Mouse (Mus musculus) MEL (cell line): ENCODE results near the gene Prmt2. TPM values are rescaled to one million over a fixed set of nuclear protein-coding genes. Genes with fewer than 3 reads are reported as not detected.

Experiments used
- DNase-seq: peaks from one replicate; pipeline ENCODE4 v3.0.0; 2011; ENCODE audit warnings: low read depth, low spot score
- H3K27ac ChIP-seq: 2 replicates; pipeline ENCODE4 v1.5.1; 2012; ENCODE audit warnings: low read depth, mild to moderate bottlenecking, control low read depth, low read length, moderate library complexity; ENCODE audit not compliant: control insufficient read depth
- H3K27me3 ChIP-seq, 2 experiments: fragments of 150-350 bp in 1 of 2; sonication (generic) in 1 of 2; 2 replicates each; pipeline ENCODE4 v1.6.1; 2012; ENCODE audit warnings: low read length in 2 of 2, mild to moderate bottlenecking in 2 of 2, improper control_type of control experiment in 1 of 2, moderate library complexity in 1 of 2; ENCODE audit not compliant: insufficient read depth in 2 of 2, control insufficient read depth in 1 of 2
- H3K36me3 ChIP-seq, 2 experiments: 2 replicates each; pipeline ENCODE4 v1.6.1; 2012 to 2014; ENCODE audit warnings: low read length in 2 of 2, improper control_type of control experiment in 1 of 2, inconsistent platforms in 1 of 2, mild to moderate bottlenecking in 1 of 2; ENCODE audit not compliant: insufficient read depth in 2 of 2, control insufficient read depth in 1 of 2
- H3K4me1 ChIP-seq, 2 experiments: fragments of 150-350 bp in 1 of 2; sonication (generic) in 1 of 2; 2 replicates each; pipeline ENCODE4 v1.6.1; 2012; ENCODE audit warnings: low read length in 2 of 2, improper control_type of control experiment in 1 of 2, mild to moderate bottlenecking in 1 of 2; ENCODE audit not compliant: insufficient read depth in 2 of 2, control insufficient read depth in 1 of 2
- H3K4me3 ChIP-seq, 2 experiments: fragments of 150-350 bp in 1 of 2; sonication (generic) in 1 of 2; 2 replicates each; pipeline ENCODE4 v1.5.1; 2012; ENCODE audit warnings: low read depth in 2 of 2, low read length in 2 of 2, mild to moderate bottlenecking in 2 of 2, moderate library complexity in 2 of 2, control low read depth in 1 of 2, improper control_type of control experiment in 1 of 2; ENCODE audit not compliant: control insufficient read depth in 1 of 2, insufficient read depth in 1 of 2
- H3K79me2 ChIP-seq: 2 replicates; pipeline ENCODE4 v1.6.1; 2012; ENCODE audit warnings: mild to moderate bottlenecking, low read length, moderate library complexity; ENCODE audit not compliant: control insufficient read depth, poor library complexity, insufficient read depth
- H3K9ac ChIP-seq: 2 replicates; pipeline ENCODE4 v1.6.1; 2012; ENCODE audit warnings: low read depth, mild to moderate bottlenecking, control low read depth, low read length, moderate library complexity; ENCODE audit not compliant: control insufficient read depth, poor library complexity, severe bottlenecking
- H3K9me3 ChIP-seq: fragments of 150-350 bp; sonication (generic); replicated peaks from 2 replicates; pipeline ENCODE4 v1.6.1; 2012; ENCODE audit warnings: mild to moderate bottlenecking, low read length, improper control_type of control experiment, moderate library complexity; ENCODE audit not compliant: insufficient read depth
- CHD1 ChIP-seq: IDR thresholded peaks from 2 replicates; pipeline ENCODE4 v1.6.1; 2012; ENCODE audit warnings: low read depth, mild to moderate bottlenecking, inconsistent platforms, low read length, improper control_type of control experiment
- CHD2 ChIP-seq: IDR thresholded peaks from 2 replicates; pipeline ENCODE4 v1.6.1; 2011; ENCODE audit warnings: low read length, improper control_type of control experiment
- CTCF ChIP-seq, 3 experiments: IDR thresholded peaks in 2 of 3; conservative IDR thresholded peaks in 1 of 3; 2 replicates each; pipeline ENCODE4 v1.5.1; 2011 to 2012; ENCODE audit warnings: low read length in 3 of 3, low read depth in 2 of 3, mild to moderate bottlenecking in 2 of 3, improper control_type of control experiment in 1 of 3, inconsistent platforms in 1 of 3, mixed read lengths in 1 of 3, moderate library complexity in 1 of 3; ENCODE audit not compliant: control insufficient read depth in 1 of 3, insufficient read depth in 1 of 3, poor library complexity in 1 of 3, severe bottlenecking in 1 of 3
- E2F4 ChIP-seq: IDR thresholded peaks from 2 replicates; pipeline ENCODE4 v1.6.1; 2011; ENCODE audit warnings: low read depth, low read length, improper control_type of control experiment, borderline replicate concordance
- ELF1 ChIP-seq: IDR thresholded peaks from 2 replicates; pipeline ENCODE4 v1.6.1; 2014; ENCODE audit warnings: low read depth, mild to moderate bottlenecking, inconsistent platforms, low read length, improper control_type of control experiment, moderate library complexity
- KAT2A ChIP-seq: conservative IDR thresholded peaks from 2 replicates; pipeline ENCODE4 v1.6.1; 2012; ENCODE audit warnings: low read depth, low read length, improper control_type of control experiment, inconsistent platforms
- MAFK ChIP-seq: IDR thresholded peaks from 2 replicates; pipeline ENCODE4 v1.6.1; 2011; ENCODE audit warnings: low read depth, mild to moderate bottlenecking, low read length, improper control_type of control experiment, borderline replicate concordance
- MEF2A ChIP-seq: IDR thresholded peaks from 2 replicates; pipeline ENCODE4 v1.6.1; 2014; ENCODE audit warnings: low read depth, mild to moderate bottlenecking, inconsistent platforms, low read length, improper control_type of control experiment; ENCODE audit not compliant: poor library complexity, insufficient replicate concordance, severe bottlenecking; ENCODE audit errors: extremely low read depth
- MYB ChIP-seq: IDR thresholded peaks from 2 replicates; pipeline ENCODE4 v1.6.1; 2011; ENCODE audit warnings: mild to moderate bottlenecking, low read depth, low read length, improper control_type of control experiment
- MYC ChIP-seq: IDR thresholded peaks from 2 replicates; pipeline ENCODE4 v1.6.1; 2011; ENCODE audit warnings: low read depth, mild to moderate bottlenecking, low read length, improper control_type of control experiment, moderate library complexity
- NRF1 ChIP-seq: IDR thresholded peaks from 2 replicates; pipeline ENCODE4 v1.6.1; 2014; ENCODE audit warnings: low read depth, mild to moderate bottlenecking, inconsistent platforms, low read length, improper control_type of control experiment, moderate library complexity; ENCODE audit not compliant: poor library complexity, insufficient read depth, severe bottlenecking
- POLR2A ChIP-seq, 2 experiments: IDR thresholded peaks; 2 replicates each; pipeline ENCODE4 v1.6.1; 2011 to 2012; ENCODE audit warnings: low read length in 2 of 2, mild to moderate bottlenecking in 2 of 2, control low read depth in 1 of 2, improper control_type of control experiment in 1 of 2, low read depth in 1 of 2, moderate library complexity in 1 of 2; ENCODE audit not compliant: control insufficient read depth in 1 of 2, insufficient read depth in 1 of 2, poor library complexity in 1 of 2
- POLR2AphosphoS5 ChIP-seq: IDR thresholded peaks from 2 replicates; pipeline ENCODE4 v1.6.1; 2012; ENCODE audit warnings: low read depth, borderline replicate concordance, mild to moderate bottlenecking, inconsistent platforms, low read length, moderate library complexity, mixed read lengths
- RCOR1 ChIP-seq: IDR thresholded peaks from 2 replicates; pipeline ENCODE4 v1.6.1; 2012; ENCODE audit warnings: low read depth, mild to moderate bottlenecking, inconsistent platforms, low read length, improper control_type of control experiment
- SIN3A ChIP-seq: IDR thresholded peaks from 2 replicates; pipeline ENCODE4 v1.6.1; 2012; ENCODE audit warnings: low read length, improper control_type of control experiment, inconsistent platforms
- SMC3 ChIP-seq: IDR thresholded peaks from 2 replicates; pipeline ENCODE4 v1.6.1; 2011; ENCODE audit warnings: low read depth, low read length, improper control_type of control experiment
- TCF12 ChIP-seq: IDR thresholded peaks from 2 replicates; pipeline ENCODE4 v1.6.1; 2014; ENCODE audit warnings: low read depth, mild to moderate bottlenecking, inconsistent platforms, low read length, improper control_type of control experiment, moderate library complexity
- UBTF ChIP-seq: IDR thresholded peaks from 2 replicates; pipeline ENCODE4 v1.6.1; 2012; ENCODE audit warnings: low read depth, mild to moderate bottlenecking, inconsistent platforms, low read length, improper control_type of control experiment, moderate library complexity, borderline replicate concordance; ENCODE audit not compliant: insufficient read depth
- ZKSCAN1 ChIP-seq: IDR thresholded peaks from 2 replicates; pipeline ENCODE4 v1.6.1; 2012; ENCODE audit warnings: low read depth, mild to moderate bottlenecking, inconsistent platforms, low read length, improper control_type of control experiment, moderate library complexity
- ZMIZ1 ChIP-seq: IDR thresholded peaks from 2 replicates; pipeline ENCODE4 v1.6.1; 2012; ENCODE audit warnings: low read depth, mild to moderate bottlenecking, inconsistent platforms, low read length, improper control_type of control experiment, moderate library complexity
- ZNF384 ChIP-seq: IDR thresholded peaks from 2 replicates; pipeline ENCODE4 v1.6.1; 2012; ENCODE audit warnings: low read depth, mild to moderate bottlenecking, inconsistent platforms, low read length, improper control_type of control experiment
- polyA plus RNA-seq, 2 experiments: library from polyadenylated mRNA; stranded (reverse) in 1 of 2; unstranded in 1 of 2; fragments of >175 nt in 1 of 2; fragments of >200 nt in 1 of 2; gene quantifications; 2 replicates each; pipeline versions ENCODE4 v1.2.1 to v1.2.4; 2012; ENCODE audit warnings: low replicate concordance in 2 of 2, low read depth in 1 of 2; ENCODE audit not compliant: insufficient read length in 2 of 2, insufficient read depth in 1 of 2, missing spikeins in 1 of 2
- total RNA-seq: library from RNA; depleted of rRNA; stranded (reverse); fragments of 300-350 nt; gene quantifications from 2 replicates; pipeline ENCODE4 v1.2.3, GENCODE M21; 2012

Prmt2 gene
- total and polyA plus RNA-seq, 3 experiments, result 6.7 to 12.6 TPM; not detected in 1

DNA sequence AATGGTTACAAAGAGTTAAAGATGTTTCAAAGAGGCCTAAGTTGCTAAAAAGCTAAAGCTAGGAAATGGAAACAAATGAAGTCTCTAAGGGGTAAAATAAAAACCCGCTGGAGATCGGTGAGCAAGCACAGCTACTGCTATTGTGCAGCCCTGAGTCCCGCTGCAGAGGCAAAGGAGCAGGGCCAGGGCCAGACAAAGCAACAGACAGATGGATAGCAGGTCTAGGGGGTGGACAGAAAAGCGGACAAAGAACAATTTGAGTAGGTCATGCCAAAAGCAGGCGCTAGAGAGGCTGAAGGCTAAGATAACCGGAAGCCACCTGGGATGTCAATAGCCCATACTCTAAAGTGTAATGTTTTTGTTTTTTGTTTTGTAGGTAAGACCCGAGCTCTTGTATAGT is 13.2 kb upstream of the Prmt2 start:
- H3K27me3 ChIP-seq, result peaks cover 0 to 1% of the 10 kb centered on the region in 2 experiments; a peak in 2 of 4 replicates
- no peaks in the 10 kb centered on the region for H3K36me3 ChIP-seq
- H3K9me3 ChIP-seq, result no peaks in the 10 kb centered on the region
- H3K79me2 ChIP-seq, result no peaks in the 10 kb centered on the region
- no peaks in the 10 kb centered on the region for H3K4me1 ChIP-seq
- TF ChIP-seq ZNF384 (no peak), UBTF (no peak), ELF1 (no peak)
- H3K4me3 ChIP-seq, result no peak overlapping the region
- H3K27ac ChIP-seq, result no peak overlapping the region
- no peak for DNase-seq
- no peak overlapping the region for H3K9ac ChIP-seq

DNA sequence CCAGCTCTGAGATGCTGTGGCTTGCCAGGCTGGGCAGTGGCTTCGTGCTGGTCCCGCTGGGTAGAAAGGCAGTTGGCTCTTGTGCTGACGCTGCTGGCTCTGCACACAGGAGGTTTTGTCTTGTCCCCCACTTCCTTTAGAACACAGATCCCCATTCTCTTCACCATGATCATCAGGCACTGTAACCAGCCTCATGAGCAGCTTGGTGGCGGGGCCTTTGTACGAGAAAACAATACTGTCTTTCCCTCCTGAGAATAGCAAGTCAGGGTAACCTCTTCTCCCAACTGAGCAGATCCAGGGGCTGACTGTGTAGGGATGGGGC is 10.9 kb upstream of the Prmt2 start:
- Histone ChIP-seq H3K36me3 (no peaks in the 10 kb centered on the region), H3K27ac (no peak overlapping the region), H3K9me3 (no peaks in the 10 kb centered on the region), H3K79me2 (no peaks in the 10 kb centered on the region), H3K4me3 (no peak overlapping the region), H3K27me3 (peaks cover 0 to 2% of the 10 kb centered on the region in 2 experiments; a peak in 2 of 4 replicates), H3K4me1 (no peaks in the 10 kb centered on the region), H3K9ac (no peak overlapping the region)
- no peak for DNase-seq
- no peak for TF ChIP-seq SMC3
- TF ChIP-seq KAT2A, result no peak
- no peak for TF ChIP-seq ZKSCAN1
- no peak for TF ChIP-seq POLR2A (IDR thresholded peaks at IDR 0.05; ENCODE audit: control insufficient read depth in 1 of 2, insufficient read depth in 1 of 2, low read depth in 1 of 2, low read length in 2 of 2, poor library complexity in 1 of 2)
- no peak for TF ChIP-seq CHD1

DNA sequence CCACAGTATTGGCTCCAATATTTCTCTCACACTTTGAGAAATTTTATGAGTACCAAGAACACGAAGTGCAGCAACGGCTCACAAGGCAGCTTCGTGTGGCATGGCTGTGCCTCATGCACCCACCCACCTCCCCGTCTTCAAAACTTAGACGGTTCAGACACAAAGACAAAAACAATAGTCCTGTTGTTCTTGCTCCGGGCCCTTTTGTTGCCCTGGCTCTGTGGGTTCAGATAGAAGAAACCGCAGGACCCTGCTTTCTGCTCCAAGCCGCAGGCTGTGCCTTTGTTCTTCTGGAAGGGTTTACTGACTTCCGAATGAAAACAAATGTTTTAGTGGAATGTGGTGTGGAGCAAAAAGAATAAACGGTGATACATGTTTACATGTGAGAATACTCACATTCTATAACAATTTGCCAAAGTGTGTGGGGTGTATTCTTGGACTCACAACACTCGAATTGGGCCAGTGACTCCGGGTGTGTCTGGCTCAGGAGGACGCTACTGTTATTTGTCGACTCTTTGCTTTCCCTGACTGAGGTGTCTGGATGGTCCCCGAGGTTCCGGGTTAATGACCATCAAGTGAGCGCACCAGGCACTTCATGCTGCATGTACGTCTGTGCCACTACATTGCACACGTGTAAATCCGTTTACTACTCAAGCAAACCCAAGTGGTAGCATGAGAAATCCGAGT is 10.4 kb upstream of the Prmt2 start:
- no peaks in the 10 kb centered on the region for H3K4me1 ChIP-seq
- no peaks in the 10 kb centered on the region for H3K9me3 ChIP-seq
- peaks cover 0 to 2% of the 10 kb centered on the region in 2 experiments; a peak in 2 of 4 replicates for H3K27me3 ChIP-seq
- H3K36me3 ChIP-seq, result no peaks in the 10 kb centered on the region
- no peak overlapping the region for H3K4me3 ChIP-seq
- DNase-seq, result no peak
- TF ChIP-seq CHD2, result no peak
- no peak for TF ChIP-seq E2F4
- no peak for TF ChIP-seq SIN3A
- no peak for TF ChIP-seq POLR2A (IDR thresholded peaks at IDR 0.05; ENCODE audit: control insufficient read depth in 1 of 2, insufficient read depth in 1 of 2, low read depth in 1 of 2, low read length in 2 of 2, poor library complexity in 1 of 2)
- TF ChIP-seq CTCF (IDR thresholded peaks at IDR 0.05 in 2 of 3, conservative IDR thresholded peaks at IDR 0.05 in 1 of 3; ENCODE audit: control insufficient read depth in 1 of 3, insufficient read depth in 1 of 3, low read depth in 2 of 3, low read length in 3 of 3, poor library complexity in 1 of 3, severe bottlenecking in 1 of 3), result no peak
- no peak for TF ChIP-seq RCOR1
- no peak for TF ChIP-seq ZKSCAN1
- no peak for TF ChIP-seq NRF1
- no peak for TF ChIP-seq MYB
- TF ChIP-seq POLR2AphosphoS5, result no peak
- TF ChIP-seq MAFK, result no peak
- no peak for TF ChIP-seq ZMIZ1
- TF ChIP-seq TCF12, result no peak
- no peak for TF ChIP-seq MYC
- TF ChIP-seq MEF2A, result no peak
- H3K79me2 ChIP-seq, result no peaks in the 10 kb centered on the region
- H3K9ac ChIP-seq, result no peak overlapping the region
- H3K27ac ChIP-seq, result no peak overlapping the region
